Mouse (Mus musculus) MN1 (cell line): ENCODE data around the gene Ppp1r13b.

Source experiments
- DNase-seq: peaks from one replicate; pipeline ENCODE4 v3.0.0-alpha.2; 2016; ENCODE audit warnings: low spot score

The Ppp1r13b gene

DNA sequence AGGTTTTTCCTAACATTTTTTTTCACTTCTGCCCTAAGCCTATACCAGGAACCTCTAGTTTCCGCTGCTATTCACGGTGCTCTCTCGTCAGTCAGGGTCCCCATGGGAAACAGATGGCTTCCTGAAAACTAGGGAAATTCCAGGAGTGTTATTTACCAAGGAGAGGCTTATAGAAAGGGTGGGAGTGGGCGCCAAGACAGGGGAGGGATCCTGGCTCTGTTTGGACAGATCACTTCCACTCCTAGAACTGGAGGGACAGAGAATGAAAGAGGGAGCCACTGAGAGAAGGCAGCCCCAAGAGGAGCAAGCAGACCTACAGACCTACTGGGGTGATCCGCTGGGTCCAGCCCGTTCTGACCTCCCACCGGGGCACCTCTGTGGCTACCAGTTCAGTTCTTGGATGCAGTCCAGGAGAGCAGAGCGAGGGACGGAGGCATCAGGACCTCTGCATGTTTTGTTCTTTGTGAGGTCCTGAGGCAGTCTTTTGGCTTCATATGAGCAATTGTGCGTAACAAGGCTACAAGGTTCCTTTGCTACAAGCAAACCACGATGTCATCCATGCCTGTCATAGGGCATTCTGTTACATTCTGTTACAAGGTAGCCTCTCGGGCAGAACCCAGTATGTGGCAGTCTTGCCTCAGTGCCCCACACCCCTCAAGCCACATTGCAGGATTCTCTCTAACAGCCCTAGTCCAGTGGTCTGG, 8.8 kb upstream of the Ppp1r13b start:
- DNase-seq, result peak; percentile 25

- no peak for DNase-seq
Measured at GRCm38 (mm10) chr12:111915781-111916180, 7.9 kb upstream of the Ppp1r13b start.

- DNase-seq, result no peak
Measured at GRCm38 (mm10) chr12:111914031-111914430, 6.1 kb upstream of the Ppp1r13b start.

DNA sequence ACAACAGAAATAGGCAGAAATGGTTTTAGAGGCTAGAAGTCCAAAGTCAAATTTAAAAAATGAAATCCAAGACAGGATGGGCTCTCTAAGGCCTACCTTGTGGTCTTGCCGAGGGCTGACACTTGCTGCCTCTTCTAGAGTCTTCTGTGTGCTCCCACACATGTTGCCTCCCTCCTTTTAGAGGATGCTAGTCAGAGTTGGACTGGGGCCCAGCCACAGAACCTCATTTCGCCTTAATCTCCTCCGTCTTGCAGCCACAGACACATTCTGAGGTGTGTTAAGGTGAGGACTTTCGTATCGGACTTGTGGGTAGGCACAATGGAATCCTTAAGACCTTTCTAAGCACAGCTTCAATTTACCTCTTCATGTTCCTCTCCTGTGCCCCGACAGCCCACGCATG, 4.9 kb upstream of the Ppp1r13b start:
- no peak for DNase-seq

DNA sequence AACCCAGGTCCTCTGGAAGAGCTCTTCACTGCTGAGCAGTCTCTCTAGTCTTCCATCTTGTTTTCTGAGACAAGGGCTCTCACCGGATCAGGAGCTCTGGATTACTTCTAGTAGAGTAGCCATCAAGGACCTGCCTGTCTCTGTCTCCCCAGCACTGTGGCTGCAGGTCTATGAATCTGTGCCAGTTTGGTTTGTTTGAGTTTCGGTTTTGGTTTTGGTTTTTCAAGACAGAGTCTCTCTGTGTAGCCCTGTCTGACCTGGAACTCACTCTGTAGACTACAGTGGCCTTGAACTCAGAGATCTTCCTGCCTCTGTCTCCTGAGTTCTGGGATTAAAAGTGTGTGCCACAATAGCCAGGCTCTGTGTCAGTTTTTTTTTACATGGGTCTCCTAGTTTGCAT, 3.9 kb upstream of the Ppp1r13b start:
- no peak for DNase-seq

DNA sequence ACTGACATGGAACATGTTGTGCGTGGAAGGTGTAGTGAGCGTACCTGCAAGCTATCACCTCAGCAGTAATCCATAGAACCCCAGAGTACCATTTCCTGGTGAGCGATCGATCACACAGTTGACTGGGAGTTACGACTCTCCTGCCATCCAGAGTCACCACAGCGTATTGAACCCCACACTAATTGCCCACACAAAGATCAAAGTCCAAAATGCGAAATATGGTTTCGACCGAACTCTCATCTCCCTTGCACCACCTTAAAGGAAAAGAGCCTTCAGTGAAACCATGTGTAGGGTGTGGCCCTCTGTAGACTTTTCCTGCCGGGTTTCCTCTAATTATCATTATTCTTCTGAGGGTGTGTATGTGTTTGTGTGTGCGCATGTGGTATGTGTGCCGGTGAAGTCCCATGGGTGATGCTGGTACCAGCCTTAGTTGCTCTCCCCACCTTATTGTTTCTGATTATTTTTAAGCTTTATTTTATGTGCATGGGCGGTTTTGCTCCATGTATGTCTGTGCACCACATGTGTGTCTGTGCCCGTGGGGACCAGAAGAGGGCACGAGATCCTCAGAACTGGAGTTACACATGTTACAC, 3.4 kb upstream of the Ppp1r13b start:
- DNase-seq, result no peak

DNA sequence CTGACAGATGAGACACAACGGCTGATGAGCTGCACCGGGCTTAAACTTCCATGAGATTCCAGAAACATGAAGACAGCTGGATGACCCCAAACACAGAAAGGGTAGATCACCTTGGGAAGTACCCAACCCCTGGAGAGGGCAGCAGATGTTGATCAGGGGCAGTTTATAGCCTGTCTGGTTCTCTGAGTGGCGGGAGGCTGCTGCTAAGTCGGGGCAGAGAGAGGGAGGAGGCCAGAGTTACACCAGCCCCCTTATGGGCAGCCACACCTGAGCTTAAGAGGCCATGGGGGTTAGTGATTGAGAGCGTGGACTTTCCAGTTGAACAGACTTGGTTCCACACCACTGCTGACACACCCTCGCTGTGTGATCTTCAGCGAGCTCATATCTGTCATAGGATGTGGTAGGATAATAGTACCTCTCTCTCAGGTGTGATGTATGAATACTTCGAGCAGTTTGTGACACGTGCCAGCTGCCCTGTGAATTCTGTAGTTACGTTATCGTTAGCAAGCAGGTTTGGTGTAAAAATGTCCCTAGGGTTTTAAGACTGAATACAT, 1.2 kb upstream of the Ppp1r13b start:
- DNase-seq, result no peak

DNA sequence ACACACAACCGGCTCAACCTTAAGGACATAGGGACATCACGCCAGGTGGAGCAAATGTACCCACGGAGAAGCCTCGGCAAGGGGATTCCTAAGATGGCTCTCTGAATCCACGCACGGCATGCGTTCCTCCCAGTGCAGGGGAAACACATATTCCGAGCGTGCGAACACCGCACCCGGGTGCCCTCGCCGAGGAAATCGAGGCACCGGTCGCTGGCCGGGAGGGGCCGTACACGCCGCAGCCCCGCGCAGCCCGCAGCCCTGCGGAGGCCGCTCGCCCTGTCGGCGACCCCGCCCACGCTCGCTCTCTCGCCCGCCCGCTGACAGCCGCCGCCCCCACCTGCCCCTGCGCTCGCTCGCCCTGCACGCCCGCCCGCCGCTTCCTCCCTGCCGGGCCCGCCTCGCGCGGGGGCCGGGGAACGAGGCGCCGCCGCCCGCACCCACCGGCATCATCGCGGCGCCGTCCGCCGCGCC, 454 bp downstream of the Ppp1r13b start:
- DNase-seq, result no peak

DNA sequence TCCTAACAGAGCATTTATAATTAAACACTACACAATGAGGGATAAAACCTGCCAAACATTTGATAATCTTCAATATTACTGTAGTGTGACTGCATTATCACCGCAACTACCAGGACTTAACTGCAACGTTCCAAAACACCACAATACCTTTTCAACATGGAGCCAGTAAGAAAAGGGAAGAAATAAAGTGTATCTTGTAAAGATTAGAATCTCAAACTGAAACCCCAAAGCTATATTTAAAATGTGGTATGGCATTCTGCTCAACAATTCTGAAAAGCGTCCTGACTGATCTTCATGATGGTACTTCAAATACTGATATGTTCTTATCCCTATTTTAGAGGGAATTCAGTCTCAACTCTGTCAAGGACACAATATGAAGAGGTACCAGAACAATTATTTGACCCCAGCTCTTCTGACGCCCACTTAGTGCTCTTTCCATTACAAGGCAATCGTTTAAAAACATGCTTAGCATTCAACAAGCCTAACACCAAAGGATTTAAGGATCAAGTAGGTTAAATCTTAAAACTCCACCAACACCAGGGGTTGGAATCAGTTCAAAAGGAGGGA, 1.5 kb downstream of the Ppp1r13b start:
- no peak for DNase-seq

GRCm38 (mm10) chr12:111902488-111902887, 5.4 kb downstream of the Ppp1r13b start:
- no peak for DNase-seq

DNA sequence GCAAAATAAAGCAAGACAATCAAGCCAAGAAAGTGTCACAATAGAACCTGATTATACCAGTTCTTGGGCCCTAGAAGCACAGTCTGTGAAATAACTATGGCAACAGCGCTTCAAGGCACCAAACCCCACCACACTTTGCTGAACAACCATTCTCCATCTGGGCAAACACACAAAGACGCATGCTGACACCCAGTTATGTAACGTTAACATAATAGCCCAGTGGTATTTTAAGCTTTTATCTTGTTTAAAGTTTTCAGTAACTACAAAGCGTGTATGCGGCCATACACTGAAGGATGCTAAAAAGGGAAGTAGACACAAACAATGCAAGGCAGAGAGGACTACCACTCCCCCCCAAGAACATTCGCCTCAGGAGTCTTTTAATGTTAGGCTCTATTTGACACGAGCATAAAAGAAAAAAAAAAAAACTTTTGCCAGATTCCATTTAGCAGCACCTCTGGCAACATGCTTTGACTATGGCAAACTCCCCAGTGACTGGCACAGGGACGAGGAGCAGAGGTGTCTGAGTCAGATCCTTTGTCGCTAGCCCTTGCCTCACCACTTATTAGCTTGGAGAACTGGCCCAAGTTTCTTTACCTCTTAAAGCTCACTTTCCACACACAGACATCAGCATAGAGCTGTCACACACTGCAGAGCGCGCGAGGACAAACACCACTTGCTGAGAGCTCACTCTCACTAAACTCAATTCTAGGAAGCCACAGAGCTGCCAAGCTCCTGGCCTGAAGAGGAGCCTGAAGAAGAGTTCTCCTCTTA, 6.6 kb downstream of the Ppp1r13b start:
- DNase-seq, result no peak

DNA sequence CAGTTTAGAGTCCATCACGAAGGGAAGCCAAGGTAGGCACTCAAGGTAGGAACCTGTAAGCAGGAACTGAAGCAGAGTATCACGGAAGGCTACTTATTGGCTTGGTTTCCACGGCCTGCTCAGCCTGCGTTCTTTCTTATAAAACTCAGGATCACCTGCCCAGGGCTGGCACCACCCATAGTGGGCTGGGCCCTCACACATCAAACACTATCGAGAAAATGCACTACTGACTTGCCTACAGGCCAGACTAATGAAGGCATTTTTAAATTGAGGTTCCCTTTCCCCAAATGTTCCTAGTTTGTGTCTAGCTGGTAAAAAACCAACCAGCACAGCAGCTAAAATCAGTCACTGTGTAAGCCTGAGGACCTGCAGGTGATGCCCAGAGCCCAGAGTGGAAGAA, 8.3 kb downstream of the Ppp1r13b start:
- no peak for DNase-seq

DNA sequence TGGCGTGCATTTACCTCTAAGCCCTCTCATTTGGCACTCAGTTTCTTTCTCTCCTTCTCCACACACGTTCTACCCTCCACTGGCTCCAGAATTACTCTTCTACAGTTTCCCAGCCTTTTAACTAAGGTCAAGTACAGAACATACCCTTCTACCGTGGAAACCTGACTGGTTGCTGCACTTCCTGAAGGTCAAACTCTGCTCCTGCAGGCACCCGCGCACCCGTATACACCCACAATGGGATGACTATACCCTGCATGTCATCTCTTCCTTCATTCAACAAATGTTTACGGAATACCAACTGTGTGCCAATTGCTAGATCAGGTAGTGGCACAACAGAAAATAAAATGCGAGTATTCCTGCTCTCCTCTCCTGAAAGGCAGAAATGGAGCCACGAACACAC, 9.2 kb downstream of the Ppp1r13b start:
- DNase-seq, result no peak

- DNase-seq, result peak; percentile 78
Measured at GRCm38 (mm10) chr12:111896908-111897661, 10.8 kb downstream of the Ppp1r13b start.

DNA sequence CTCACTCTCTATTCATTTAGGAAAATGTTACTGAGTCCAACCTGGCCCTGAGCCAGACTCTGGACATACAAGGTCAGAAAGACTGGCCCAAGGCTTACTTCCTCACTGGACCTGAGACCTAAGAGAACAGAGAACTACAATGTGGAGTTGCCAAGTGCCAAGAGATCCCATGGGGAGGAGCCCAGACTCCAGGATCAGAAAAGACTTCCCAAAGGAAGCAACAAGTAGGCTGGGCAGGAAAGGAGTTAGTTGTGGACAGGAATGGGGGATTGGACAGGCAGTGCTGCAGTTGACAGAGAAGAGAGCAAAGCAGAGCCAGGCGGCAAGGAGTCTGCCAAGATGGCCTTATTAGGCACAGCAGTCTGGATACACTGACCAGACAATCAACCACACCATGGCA, 13.8 kb downstream of the Ppp1r13b start:
- DNase-seq, result peak; percentile 14

DNA sequence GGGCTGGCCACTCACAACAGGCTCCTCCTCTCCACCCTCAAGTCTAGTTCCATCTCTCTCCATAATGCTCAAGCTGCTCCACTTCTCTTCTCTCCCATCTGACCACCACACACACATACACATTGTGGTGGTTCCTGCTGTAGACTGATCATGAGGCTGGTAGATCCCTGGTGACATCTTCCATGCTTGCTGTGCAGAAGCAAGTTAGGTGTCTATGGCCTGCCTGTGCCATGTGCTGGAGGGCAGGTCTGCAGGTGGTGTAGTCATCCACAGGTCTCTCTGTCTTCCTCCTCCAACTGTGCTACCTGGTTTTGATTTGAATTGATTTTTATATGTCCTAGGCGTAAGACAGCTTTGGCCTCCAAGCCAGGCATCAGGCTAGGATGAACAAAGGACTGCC, 14.9 kb downstream of the Ppp1r13b start:
- DNase-seq, result no peak

DNA sequence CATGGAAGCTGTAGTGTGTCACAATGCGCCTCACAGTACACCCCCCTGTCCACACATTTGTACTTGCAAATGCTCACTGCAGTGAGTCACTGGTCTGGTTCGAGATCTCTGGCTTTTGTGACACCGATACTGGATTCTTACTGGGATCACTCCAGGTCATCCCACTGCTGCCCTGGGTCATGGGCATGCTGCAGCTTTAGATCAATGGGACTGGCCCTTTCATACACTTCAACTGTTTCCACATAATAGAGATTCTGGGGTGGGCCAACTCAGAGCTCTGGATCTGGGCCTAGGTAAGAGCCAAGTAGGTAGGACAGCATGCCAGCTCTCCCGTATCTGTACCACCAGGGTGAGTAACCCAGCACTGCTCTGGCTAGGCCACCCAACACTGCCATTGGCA, 16.1 kb downstream of the Ppp1r13b start:
- no peak for DNase-seq

DNA sequence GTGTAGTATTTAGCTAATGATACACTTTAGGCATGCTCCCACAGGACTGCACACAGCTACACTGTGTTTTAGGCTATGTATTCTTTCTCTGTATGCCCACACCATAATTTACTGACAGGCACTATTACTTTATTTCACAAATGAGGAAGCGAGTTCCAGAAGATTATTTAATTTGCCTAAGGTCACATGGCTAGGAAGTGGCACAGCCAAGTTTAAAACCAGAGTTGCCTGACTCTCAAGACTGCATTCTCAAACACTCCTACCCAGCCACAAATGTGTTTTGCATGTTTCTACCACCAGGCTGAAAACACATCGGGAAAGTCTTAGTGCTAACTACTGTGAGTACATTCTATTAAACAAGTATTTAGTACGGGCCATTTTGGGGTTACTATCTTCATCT, 18.7 kb downstream of the Ppp1r13b start:
- no peak for DNase-seq

GRCm38 (mm10) chr12:111888303-111888864, 19.5 kb downstream of the Ppp1r13b start:
- DNase-seq, result no peak

- DNase-seq, result no peak
Measured at GRCm38 (mm10) chr12:111887005-111887404, 20.9 kb downstream of the Ppp1r13b start.

GRCm38 (mm10) chr12:111882852-111883251, 25.1 kb downstream of the Ppp1r13b start:
- peak; percentile 23 for DNase-seq
